Mouse (Mus musculus) kidney, embryonic 15.5 days (tissue): ENCODE measurements around the gene Btbd11. TPM values are rescaled to one million over a fixed set of nuclear protein-coding genes. Genes with fewer than 3 reads are reported as not detected.

ENCODE experiments used
- ATAC-seq: fragments of 200-750 bp; cut with Nextera tagmentation; replicated peaks from 2 replicates; pipeline ENCODE4 v1.8.0; 2017; ENCODE audit warnings: moderate TSS enrichment; ENCODE audit not compliant: low FRiP score
- H3K27ac ChIP-seq: fragments of 300-500 bp; sonication (generic); 2 replicates; pipeline ENCODE4 v1.5.1; 2015; ENCODE audit warnings: mild to moderate bottlenecking, inconsistent platforms
- H3K27me3 ChIP-seq: fragments of 300-500 bp; sonication (generic); 2 replicates; pipeline ENCODE4 v1.6.1; 2015; ENCODE audit warnings: inconsistent platforms
- H3K36me3 ChIP-seq: fragments of 300-500 bp; sonication (generic); 2 replicates; pipeline ENCODE4 v1.6.1; 2015; ENCODE audit warnings: inconsistent platforms
- H3K4me1 ChIP-seq: fragments of 300-500 bp; sonication (generic); 2 replicates; pipeline ENCODE4 v1.6.1; 2015; ENCODE audit warnings: inconsistent platforms
- H3K4me2 ChIP-seq: fragments of 300-500 bp; sonication (generic); 2 replicates; pipeline ENCODE4 v1.6.1; 2015; ENCODE audit warnings: moderate library complexity, mild to moderate bottlenecking, inconsistent platforms
- H3K4me3 ChIP-seq: fragments of 300-500 bp; sonication (generic); replicated peaks from 2 replicates; pipeline ENCODE4 v1.5.1; 2015; ENCODE audit warnings: mild to moderate bottlenecking, inconsistent platforms
- H3K9ac ChIP-seq: fragments of 300-500 bp; sonication (generic); 2 replicates; pipeline ENCODE4 v1.6.1; 2015; ENCODE audit warnings: mild to moderate bottlenecking, inconsistent platforms
- H3K9me3 ChIP-seq: fragments of 300-500 bp; sonication (generic); replicated peaks from 2 replicates; pipeline ENCODE4 v1.6.1; 2016; ENCODE audit warnings: inconsistent platforms
- WGBS: fragments of 180-500 bp; shearing (Covaris S2); methylation state at CpG from one replicate; pipeline ENCODE4 v1.1.7; 2015; ENCODE audit warnings: mixed read lengths; 5-methylcytosine and 5-hydroxymethylcytosine counted together
- polyA plus RNA-seq: library from polyadenylated mRNA; unstranded; fragments of >200 nt; fragmentation: Nextera tagmentation; extraction: Ambion mirVana; gene quantifications from 2 replicates; pipeline ENCODE4 v1.2.1, GENCODE M21; 2015

The Btbd11 gene
- polyA plus RNA-seq, result 12.2 and 14.5 TPM in 2 replicates

DNA sequence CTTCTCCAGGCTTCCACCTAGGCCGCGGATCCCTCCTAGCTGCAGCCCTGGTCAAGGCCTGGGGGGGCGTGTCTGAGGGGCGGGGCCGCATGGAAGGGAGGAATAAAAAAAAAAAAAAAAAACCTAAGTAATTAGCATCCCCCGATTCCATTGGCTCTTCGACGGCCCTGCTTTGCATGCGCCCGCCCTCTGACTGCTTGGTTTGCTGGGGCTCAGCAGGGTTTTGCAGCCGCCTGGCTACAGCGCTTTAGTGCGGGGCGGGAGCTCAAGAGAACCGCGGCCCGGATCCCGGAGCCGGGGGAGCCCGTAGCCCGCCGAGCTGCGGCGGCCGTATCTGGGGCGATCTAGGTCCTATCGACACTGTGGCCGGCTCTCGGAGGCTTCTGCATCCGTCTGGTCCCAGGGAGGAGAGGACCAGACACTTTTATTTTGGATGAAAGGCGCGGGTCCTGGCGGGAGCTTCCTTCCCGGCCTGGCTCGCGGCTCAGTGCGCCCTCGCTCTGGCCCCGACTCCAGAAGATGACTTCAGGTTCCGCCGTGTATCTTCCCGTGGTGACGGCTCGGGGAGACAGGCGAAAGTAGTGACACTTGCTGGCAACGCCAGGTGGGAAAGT lies at the start of gene Btbd11:
TSS of gene Btbd11 (plus strand) at position 210 of the 614 bp plus-strand sequence.
- peak; percentile 95 for ATAC-seq
- Histone ChIP-seq H3K9ac (peak within 1 kb of the TSS; percentile 75), H3K4me2 (peak within 1 kb of the TSS; percentile 94), H3K4me3 (peak within 1 kb of the TSS; percentile 68), H3K9me3 (no peaks in the 10 kb centered on the region), H3K36me3 (no peaks in the 10 kb centered on the region), H3K4me1 (peaks cover 37% of the 10 kb centered on the region), H3K27ac (peak within 1 kb of the TSS; percentile 78), H3K27me3 (peaks cover 16% of the 10 kb centered on the region)
- WGBS, result under 1% methylated on average over 46 of the region's 46 CpGs

DNA sequence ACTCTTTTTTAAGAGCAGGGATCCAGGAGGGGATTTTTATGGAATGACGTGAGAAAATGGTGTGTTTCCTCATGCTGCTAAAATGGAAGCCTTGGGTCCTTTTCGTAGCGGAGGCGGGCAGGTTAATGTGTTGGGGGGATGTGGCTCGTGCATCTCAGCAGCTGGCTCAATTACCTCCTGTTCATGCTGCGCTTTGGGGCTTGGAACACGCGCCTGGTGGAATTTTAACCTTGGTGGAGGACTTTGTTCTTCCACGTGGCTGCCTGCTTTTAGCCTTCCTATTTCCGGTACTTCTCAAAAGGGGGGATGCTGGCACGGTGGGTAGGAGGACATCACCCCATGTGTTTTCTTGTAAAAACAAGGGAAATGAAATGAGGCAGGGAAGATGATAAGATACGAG lies 47.9 kb upstream of the Btbd11 start:
- H3K4me2 ChIP-seq, result no peak overlapping the region
- H3K9me3 ChIP-seq, result no peaks in the 10 kb centered on the region
- no peak overlapping the region for H3K27ac ChIP-seq
- WGBS, result 60% methylated on average over 12 of the region's 12 CpGs
- no peak overlapping the region for H3K9ac ChIP-seq
- no peaks in the 10 kb centered on the region for H3K27me3 ChIP-seq
- H3K36me3 ChIP-seq, result no peaks in the 10 kb centered on the region
- no peaks in the 10 kb centered on the region for H3K4me1 ChIP-seq
- H3K4me3 ChIP-seq, result no peak overlapping the region
- ATAC-seq, result peak; percentile 54

DNA sequence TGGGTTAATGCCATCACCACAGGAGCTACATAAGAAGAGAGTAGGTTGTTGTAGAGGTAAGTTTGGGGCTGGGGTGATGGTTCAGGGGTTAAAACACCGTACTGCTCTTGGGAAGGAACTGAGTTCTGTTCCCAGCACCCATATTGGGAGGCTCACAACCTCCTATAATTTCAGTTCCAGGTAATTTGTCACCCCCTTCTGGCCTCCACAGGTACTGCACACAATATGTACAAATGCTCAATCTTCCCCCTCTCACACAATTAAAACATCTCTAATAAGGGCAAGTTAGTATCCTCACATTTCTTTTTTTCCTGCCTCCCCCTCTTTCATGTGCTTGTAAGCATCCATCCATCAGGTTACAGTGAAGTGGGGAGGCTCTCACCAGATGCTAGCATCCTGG lies 44.7 kb upstream of the Btbd11 start:
- H3K9me3 ChIP-seq, result no peaks in the 10 kb centered on the region
- no peak overlapping the region for H3K4me3 ChIP-seq
- H3K36me3 ChIP-seq, result no peaks in the 10 kb centered on the region
- no peak for ATAC-seq
- WGBS, result 92% methylated on average over 1 of the region's 1 CpGs
- no peaks in the 10 kb centered on the region for H3K4me1 ChIP-seq
- no peak overlapping the region for H3K27ac ChIP-seq
- no peak overlapping the region for H3K4me2 ChIP-seq
- H3K9ac ChIP-seq, result no peak overlapping the region
- no peaks in the 10 kb centered on the region for H3K27me3 ChIP-seq

DNA sequence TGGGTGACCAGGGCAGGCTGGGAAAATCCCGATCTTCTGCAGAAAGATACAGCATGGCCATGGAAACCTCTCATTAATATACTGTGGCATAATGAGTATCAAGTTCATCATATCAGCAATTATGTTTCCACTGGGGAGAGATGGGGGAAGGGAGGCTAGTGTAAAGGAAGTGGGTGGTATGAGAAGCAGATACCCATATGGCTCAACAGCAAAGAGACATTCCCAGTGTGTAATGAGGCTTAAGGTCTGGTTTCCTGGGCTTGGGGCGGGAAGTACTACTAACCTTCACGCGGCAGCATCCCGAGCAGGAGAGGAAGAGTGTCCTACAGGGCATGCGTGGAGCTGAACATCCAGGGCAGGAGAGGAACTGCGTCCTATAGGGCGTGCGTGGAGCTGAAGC lies 39.4 kb upstream of the Btbd11 start:
- WGBS, result 71% methylated on average over 9 of the region's 9 CpGs
- no peaks in the 10 kb centered on the region for H3K27me3 ChIP-seq

DNA sequence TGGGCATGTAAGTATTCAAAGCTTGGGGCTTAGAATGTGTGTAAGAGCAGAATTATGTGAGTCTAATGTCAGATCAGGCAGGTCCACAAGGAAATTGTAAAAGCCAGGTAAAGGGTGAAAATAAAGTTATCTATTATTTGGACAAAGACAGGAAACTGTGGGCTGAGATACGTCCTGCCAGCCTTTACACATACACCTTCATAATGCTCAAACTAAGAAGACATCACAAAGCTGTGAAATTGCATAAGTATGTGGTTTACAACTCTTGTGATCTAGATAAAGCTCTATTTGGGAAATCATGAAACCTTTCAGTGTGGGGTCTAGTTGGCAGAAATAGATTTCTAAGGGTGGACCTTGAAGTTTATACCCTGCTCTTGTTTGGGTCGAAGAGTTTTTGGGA lies 34.1 kb upstream of the Btbd11 start:
- Histone ChIP-seq H3K27me3 (no peaks in the 10 kb centered on the region), H3K36me3 (no peaks in the 10 kb centered on the region), H3K9ac (no peak overlapping the region), H3K4me1 (no peaks in the 10 kb centered on the region), H3K4me2 (no peak overlapping the region), H3K4me3 (no peak overlapping the region), H3K27ac (no peak overlapping the region), H3K9me3 (no peaks in the 10 kb centered on the region)
- no peak for ATAC-seq
- WGBS, result 82% methylated on average over 2 of the region's 2 CpGs

More for the DNA sequence above, 39.4 kb upstream of the Btbd11 start:
- no peaks in the 10 kb centered on the region for H3K4me1 ChIP-seq
- H3K9ac ChIP-seq, result no peak overlapping the region
- H3K4me3 ChIP-seq, result no peak overlapping the region
- H3K27ac ChIP-seq, result no peak overlapping the region
- no peaks in the 10 kb centered on the region for H3K9me3 ChIP-seq
- H3K36me3 ChIP-seq, result no peaks in the 10 kb centered on the region
- peak; percentile 46; the same call in 1 of the 2 replicates for ATAC-seq
- no peak overlapping the region for H3K4me2 ChIP-seq

DNA sequence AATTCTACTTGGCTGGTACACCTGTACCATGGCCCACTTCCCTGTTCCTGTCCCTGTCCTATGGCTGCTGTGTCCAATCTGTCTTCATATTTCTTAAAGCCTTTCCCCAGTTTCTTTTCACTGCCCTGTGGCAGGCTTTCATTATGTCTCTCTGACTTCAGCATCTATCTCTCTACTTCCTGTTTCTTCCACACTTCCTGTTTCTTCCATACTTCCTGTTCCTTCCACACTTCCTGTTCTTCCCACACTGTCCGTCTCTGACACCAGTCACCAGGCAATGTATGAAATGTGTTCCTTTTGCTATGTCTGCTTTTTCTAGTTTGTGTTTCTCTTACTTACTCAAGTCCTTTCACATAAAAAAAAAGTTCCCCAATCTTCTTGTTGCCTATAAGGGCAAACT lies 32.3 kb upstream of the Btbd11 start:
- Histone ChIP-seq H3K27me3 (no peaks in the 10 kb centered on the region), H3K27ac (no peak overlapping the region), H3K4me1 (no peaks in the 10 kb centered on the region), H3K9me3 (no peaks in the 10 kb centered on the region), H3K9ac (no peak overlapping the region), H3K4me2 (no peak overlapping the region), H3K36me3 (no peaks in the 10 kb centered on the region), H3K4me3 (no peak overlapping the region)
- ATAC-seq, result no peak
- 85% methylated on average over 1 of the region's 1 CpGs for WGBS

DNA sequence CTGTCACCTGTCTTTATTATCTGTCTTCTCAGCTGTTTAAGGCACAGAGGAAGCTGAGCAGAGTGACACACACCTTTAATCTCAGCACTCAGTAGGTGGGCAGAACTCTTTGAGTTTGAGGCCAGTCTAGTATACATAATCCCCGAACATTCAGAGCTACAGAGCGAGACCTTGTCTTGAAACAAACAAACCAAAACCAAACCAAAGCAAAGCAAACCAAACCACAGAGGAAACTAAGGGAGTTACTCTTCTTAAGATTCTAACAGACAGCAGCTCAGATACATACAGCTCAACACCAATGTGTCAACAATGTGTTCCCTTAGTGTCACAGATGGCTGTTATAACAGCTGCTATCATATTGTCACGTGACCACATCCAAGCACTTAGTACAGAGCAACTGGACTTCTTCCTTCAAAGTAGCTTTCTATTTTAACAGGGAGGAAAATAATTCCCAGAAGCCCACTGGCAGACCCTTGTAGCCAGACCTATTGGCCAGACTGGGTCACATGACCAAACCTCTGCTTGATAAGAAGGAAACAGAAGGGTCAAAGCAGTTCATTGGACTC lies 27.0 kb upstream of the Btbd11 start:
- Histone ChIP-seq H3K9me3 (no peaks in the 10 kb centered on the region), H3K9ac (no peak overlapping the region), H3K36me3 (no peaks in the 10 kb centered on the region), H3K4me3 (no peak overlapping the region), H3K27ac (no peak overlapping the region), H3K4me2 (no peak overlapping the region), H3K4me1 (no peaks in the 10 kb centered on the region), H3K27me3 (no peaks in the 10 kb centered on the region)
- no peak for ATAC-seq
- WGBS, result 93% methylated on average over 3 of the region's 3 CpGs

DNA sequence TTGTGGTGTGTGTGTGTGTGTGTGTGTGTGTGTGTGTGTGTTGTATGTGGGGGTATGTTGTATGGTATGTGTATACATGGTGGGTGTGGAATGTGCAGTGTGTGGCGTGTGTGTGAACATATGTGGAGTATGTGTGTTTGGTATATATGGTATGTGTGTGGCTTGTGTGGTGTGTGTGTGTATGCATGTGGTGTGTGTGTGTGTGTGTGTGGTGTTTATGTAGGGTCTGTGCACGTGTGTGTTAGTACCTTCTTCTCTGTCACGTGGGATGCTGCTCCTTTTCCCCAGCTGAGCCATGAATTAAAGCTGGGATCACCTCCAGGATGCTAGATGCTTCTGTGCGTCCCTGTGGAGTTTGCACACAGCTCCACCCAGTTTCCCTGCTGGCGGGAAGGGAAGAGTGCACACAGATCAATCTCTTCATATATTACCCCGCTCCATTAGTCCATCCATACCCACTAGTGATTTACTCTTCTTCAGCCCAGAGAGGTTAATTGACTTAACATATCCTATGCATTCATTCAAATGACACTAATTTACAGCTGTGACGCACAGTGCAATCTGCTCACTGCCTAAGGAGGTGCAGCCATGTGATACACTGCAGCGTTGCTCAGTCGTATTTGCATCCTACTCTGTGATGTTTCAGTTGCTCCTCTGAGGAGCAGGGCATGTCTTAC lies 23.7 kb upstream of the Btbd11 start:
- no peak overlapping the region for H3K4me2 ChIP-seq
- H3K36me3 ChIP-seq, result no peaks in the 10 kb centered on the region
- ATAC-seq, result no peak
- no peaks in the 10 kb centered on the region for H3K27me3 ChIP-seq
- no peaks in the 10 kb centered on the region for H3K9me3 ChIP-seq
- WGBS, result 57% methylated on average over 9 of the region's 9 CpGs
- H3K4me3 ChIP-seq, result no peak overlapping the region
- no peak overlapping the region for H3K9ac ChIP-seq
- H3K4me1 ChIP-seq, result no peaks in the 10 kb centered on the region
- H3K27ac ChIP-seq, result no peak overlapping the region

DNA sequence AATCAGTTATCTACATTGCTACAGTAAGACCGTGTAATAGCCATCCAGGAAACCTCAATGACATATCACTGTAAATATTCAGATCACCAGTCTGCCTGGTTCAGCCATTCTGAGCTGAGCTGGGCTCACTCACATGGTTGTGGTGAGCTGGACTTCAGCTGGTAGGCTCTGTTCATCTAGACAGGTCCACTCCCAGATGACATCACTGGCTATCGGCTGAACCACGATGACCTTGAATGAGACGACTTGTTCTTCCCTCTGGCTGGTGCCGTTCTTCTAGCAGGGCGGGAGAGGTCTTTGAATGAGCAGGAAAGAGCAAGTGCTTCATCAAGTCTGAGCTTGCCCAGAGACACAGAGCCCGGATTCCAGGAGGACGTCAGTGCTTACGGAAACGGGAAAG lies 19.7 kb upstream of the Btbd11 start:
- ATAC-seq, result no peak
- Histone ChIP-seq H3K27ac (no peak overlapping the region), H3K4me2 (no peak overlapping the region), H3K9me3 (no peaks in the 10 kb centered on the region), H3K4me3 (no peak overlapping the region), H3K4me1 (no peaks in the 10 kb centered on the region), H3K36me3 (no peaks in the 10 kb centered on the region), H3K27me3 (no peaks in the 10 kb centered on the region), H3K9ac (no peak overlapping the region)
- 77% methylated on average over 10 of the region's 10 CpGs for WGBS

DNA sequence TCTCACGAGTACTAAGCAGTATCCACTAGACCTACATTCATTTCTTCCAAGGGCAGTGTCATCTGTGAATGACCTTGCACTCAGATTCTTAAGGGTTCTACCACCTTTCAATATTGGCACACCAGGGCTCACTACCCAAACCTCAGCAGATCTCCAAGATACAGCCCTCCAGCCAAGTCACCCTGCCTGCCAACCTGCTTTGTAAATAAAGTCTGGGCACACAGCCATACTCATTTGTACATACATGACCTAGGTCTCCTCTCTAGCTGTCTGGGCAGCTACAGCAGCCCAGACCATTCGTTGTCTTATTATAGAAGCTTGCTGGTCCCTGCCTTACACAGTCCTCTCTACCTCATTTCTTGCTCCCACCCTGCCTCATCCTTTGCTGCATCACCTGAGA lies 15.3 kb upstream of the Btbd11 start:
- H3K27ac ChIP-seq, result no peak overlapping the region
- no peaks in the 10 kb centered on the region for H3K4me1 ChIP-seq
- 81% methylated on average over 2 of the region's 2 CpGs for WGBS
- no peak overlapping the region for H3K4me3 ChIP-seq
- no peak for ATAC-seq
- no peaks in the 10 kb centered on the region for H3K27me3 ChIP-seq
- no peak overlapping the region for H3K9ac ChIP-seq
- H3K4me2 ChIP-seq, result no peak overlapping the region
- no peaks in the 10 kb centered on the region for H3K9me3 ChIP-seq
- no peaks in the 10 kb centered on the region for H3K36me3 ChIP-seq

DNA sequence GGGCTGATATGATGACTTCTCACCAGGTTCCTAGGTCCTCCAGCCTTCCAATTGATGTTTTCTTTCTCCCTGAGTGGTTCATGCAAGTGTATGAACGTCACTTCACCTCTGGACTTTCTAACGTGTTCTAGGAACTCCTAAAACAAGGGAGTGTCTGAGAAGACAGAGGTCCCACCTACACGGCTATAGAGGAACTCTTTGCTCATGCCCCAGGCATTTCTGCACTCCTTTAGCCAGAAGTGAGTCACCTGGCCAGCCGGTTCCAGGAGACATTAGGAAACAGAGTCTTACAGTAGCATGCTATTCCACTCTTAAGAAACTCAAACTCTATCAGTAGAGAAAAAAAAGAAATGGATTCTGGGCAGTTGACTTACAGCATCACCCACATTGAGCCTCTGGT lies 14.5 kb upstream of the Btbd11 start:
- Histone ChIP-seq H3K36me3 (no peaks in the 10 kb centered on the region), H3K27ac (no peak overlapping the region), H3K9me3 (no peaks in the 10 kb centered on the region), H3K27me3 (no peaks in the 10 kb centered on the region), H3K4me2 (no peak overlapping the region), H3K9ac (no peak overlapping the region), H3K4me3 (no peak overlapping the region), H3K4me1 (no peaks in the 10 kb centered on the region)
- WGBS, result 72% methylated on average over 4 of the region's 4 CpGs
- ATAC-seq, result no peak

DNA sequence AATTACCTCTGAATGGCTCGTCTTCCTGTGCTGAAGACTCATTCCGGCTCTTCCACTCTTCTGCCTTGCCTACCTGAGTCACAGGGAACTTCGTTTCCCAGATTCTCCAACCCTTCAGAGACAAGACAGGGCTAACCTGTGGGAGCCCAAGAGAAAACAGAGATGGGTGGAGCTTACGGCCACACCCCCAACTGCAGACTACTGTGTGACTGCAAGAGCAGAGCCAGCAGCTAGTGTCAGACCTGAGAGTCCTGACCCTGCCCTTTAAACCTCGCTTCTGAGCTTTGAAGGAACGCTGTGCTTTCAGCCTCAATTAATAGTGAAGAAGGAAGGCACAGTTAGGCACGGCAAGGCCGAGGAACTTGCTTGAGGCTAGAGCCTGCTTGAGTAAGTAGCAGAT lies 7.6 kb upstream of the Btbd11 start:
- Histone ChIP-seq H3K27me3 (peaks cover 5% of the 10 kb centered on the region), H3K4me1 (peaks cover 5% of the 10 kb centered on the region), H3K9me3 (no peaks in the 10 kb centered on the region), H3K9ac (no peak overlapping the region), H3K27ac (no peak overlapping the region), H3K4me2 (peak overlapping the region; percentile 38), H3K4me3 (0 out of 2 replicates have a peak overlapping the region, but pooled peaks have one; percentile 7), H3K36me3 (no peaks in the 10 kb centered on the region)
- 7% methylated on average over 8 of the region's 8 CpGs for WGBS
- no peak for ATAC-seq
